Comparison of ENCODE assay signal across 9 mouse cellular contexts in genomic region chr16:17804449-17804912, GRCm38 (mm10). TPM values are rescaled to one million over a fixed set of nuclear protein-coding genes. Genes with fewer than 3 reads are reported as not detected.
DNase-seq lines count a peak whose midpoint lies in the region; ATAC-seq lines count a peak whose summit lies in the region.
"Had no signal": no experiment of that assay in that cellular context is flagged by ENCODE, and none has a peak within 500 bp of the region (broad histone marks: within the 10 kb centered on the region; RNA-seq: fewer than 3 reads in every experiment).

No protein-coding gene starts in this region.

- H3K27ac ChIP-seq in kidney, embryonic 16.5 days (ENCODE audit: low read length), result no peak overlapping the region
- H3K27ac ChIP-seq: macrophage had no signal

- H3K9me3 ChIP-seq in kidney, embryonic 16.5 days (ENCODE audit: low read length), result no peaks in the 10 kb centered on the region

- peak; percentile 40 for DNase-seq in cerebellum, adult 9-11 months
- DNase-seq in cerebellum, postnatal 4 days (ENCODE audit: low spot score in 2 of 2), result no peak
- DNase-seq in CD4-positive helper T cell, adult 2 months (ENCODE audit: low read depth, low spot score), result peak; percentile 60
- DNase-seq in embryo, embryonic 9.5 days (ENCODE audit: extremely low spot score), result peak; percentile 82
- peak; percentile 65 for DNase-seq in naive thymus-derived CD4-positive, alpha-beta T cell, adult 2 months (ENCODE audit: low read depth)
- DNase-seq in adipocyte (ENCODE audit: low spot score), result no peak
- DNase-seq in right cerebral cortex, postnatal 10 days (ENCODE audit: low spot score in 2 of 2), result no peak

- peaks cover 69% of the 10 kb centered on the region for H3K4me1 ChIP-seq in kidney, embryonic 16.5 days (ENCODE audit: insufficient read depth, low read length)

- peak overlapping the region; percentile 62 for H3K4me2 ChIP-seq in kidney, embryonic 16.5 days (replicated peaks; ENCODE audit: low read depth, low read length)

- 7% methylated on average over 33 of the region's 33 CpGs for WGBS in kidney, embryonic 16.5 days

- H3K9ac ChIP-seq in kidney, embryonic 16.5 days (replicated peaks; ENCODE audit: low read length), result peak overlapping the region; percentile 34; the same call in 1 of the 2 replicates

- 0 out of 2 replicates have a peak, but pooled peaks cover 5% of the 10 kb centered on the region for H3K36me3 ChIP-seq in kidney, embryonic 16.5 days (ENCODE audit: insufficient read depth, low read length)

- peak overlapping the region; percentile 42 for H3K4me3 ChIP-seq in kidney, embryonic 16.5 days (ENCODE audit: low read length)

- peak; percentile 15; the same call in 1 of the 2 replicates for ATAC-seq in kidney, embryonic 16.5 days (ENCODE audit: low FRiP score, low TSS enrichment)

- peaks cover 67% of the 10 kb centered on the region for H3K27me3 ChIP-seq in kidney, embryonic 16.5 days (ENCODE audit: insufficient read depth, low read length)

RNA-seq across cellular contexts. Expression of gene Scarf2, which starts 7.4 kb away (rescaled TPM):
- polyA plus RNA-seq in kidney, embryonic 16.5 days (2015; fragmentation: Nextera tagmentation; extraction: Ambion mirVana), result 8.1 and 8.9 TPM in 2 replicates

RNA-seq across cellular contexts. Expression of gene B830017H08Rik, which starts 28.4 kb away (rescaled TPM):
- 0.09 TPM in 1 of 2 replicates, not detected in the other for polyA plus RNA-seq in kidney, embryonic 16.5 days (2015; fragmentation: Nextera tagmentation; extraction: Ambion mirVana)
- polyA plus RNA-seq: macrophage had no signal

RNA-seq across cellular contexts. Expression of gene Car15, which starts 33.7 kb away (rescaled TPM):
- 35.7 and 48.6 TPM in 2 replicates for polyA plus RNA-seq in kidney, embryonic 16.5 days (2015; fragmentation: Nextera tagmentation; extraction: Ambion mirVana)

RNA-seq across cellular contexts. Expression of gene Klhl22, which starts 45.1 kb away (rescaled TPM):
- polyA plus RNA-seq in kidney, embryonic 16.5 days (2015; fragmentation: Nextera tagmentation; extraction: Ambion mirVana), result 69.8 and 72.0 TPM in 2 replicates

Comparison
In these comparisons a context has a peak if more than half of its experiments do, and no peak if none do; other contexts are left out.
1. DNase-seq: peak in cerebellum, adult 9-11 months (single experiment), CD4-positive helper T cell, adult 2 months (single experiment), embryo, embryonic 9.5 days (single experiment) and naive thymus-derived CD4-positive, alpha-beta T cell, adult 2 months (single experiment); none in cerebellum, postnatal 4 days (0 of 2), adipocyte (single experiment) and right cerebral cortex, postnatal 10 days (0 of 2).